ENCODE assay signal across 8 mouse cellular contexts in the genomic region with DNA sequence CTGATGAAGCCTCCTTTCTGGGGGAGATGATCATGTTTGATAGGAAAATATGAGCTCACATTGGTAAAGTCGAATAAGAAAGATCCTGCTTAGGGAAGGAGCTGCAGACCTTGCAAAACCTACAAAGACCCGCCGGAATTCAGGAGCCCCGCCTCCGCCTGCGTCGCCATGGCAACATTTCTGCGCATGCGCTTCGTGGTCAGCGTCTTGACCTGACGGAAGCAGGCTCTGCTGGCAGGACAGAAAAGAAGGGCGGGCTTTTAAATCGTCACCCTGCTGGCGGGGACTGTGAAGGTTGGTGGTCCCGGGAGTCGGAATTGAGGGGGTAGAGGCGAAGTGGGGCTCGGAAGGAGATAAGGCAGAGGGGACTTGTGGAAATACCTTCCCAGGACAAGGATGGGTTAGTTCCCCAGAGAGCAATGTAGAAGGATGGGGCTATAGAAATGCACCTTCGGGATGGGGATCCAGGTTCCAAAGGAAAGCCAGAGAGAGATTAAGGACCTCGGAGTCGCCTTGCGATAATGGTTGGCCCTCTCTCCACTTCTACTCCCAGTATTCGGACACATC. TPM values are rescaled to one million over a fixed set of nuclear protein-coding genes. Genes with fewer than 3 reads are reported as not detected.
A peak's percentile ranks its signal among the peaks of the same experiment; 100 is the strongest.
DNase-seq lines count a peak whose midpoint lies in the region; ATAC-seq lines count a peak whose summit lies in the region.

Gene Rsg1 (plus strand): TSS at position 187 of the 567 bp plus-strand sequence.

- H3K4me2 ChIP-seq in embryonic facial prominence, embryonic 14.5 days (ENCODE audit: low read depth, low read length): peak within 1 kb of the TSS; percentile 83
- peak within 1 kb of the TSS; percentile 93 for H3K4me2 ChIP-seq in kidney, embryonic 14.5 days (replicated peaks; ENCODE audit: low read depth, low read length)
- H3K4me2 ChIP-seq in limb, embryonic 15.5 days: peak within 1 kb of the TSS; percentile 91

- H3K27me3 ChIP-seq in embryonic facial prominence, embryonic 14.5 days (replicated peaks; ENCODE audit: control insufficient read depth, insufficient read depth, low read length): no peaks in the 10 kb centered on the region
- H3K27me3 ChIP-seq in kidney, embryonic 14.5 days (ENCODE audit: control insufficient read depth, insufficient read depth, low read length): no peaks in the 10 kb centered on the region
- no peaks in the 10 kb centered on the region for H3K27me3 ChIP-seq in limb, embryonic 15.5 days

- H3K27ac ChIP-seq in embryonic facial prominence, embryonic 14.5 days (replicated peaks; ENCODE audit: low read depth, low read length): peak within 1 kb of the TSS; percentile 65
- H3K27ac ChIP-seq in kidney, embryonic 14.5 days (ENCODE audit: low read depth, low read length): peak within 1 kb of the TSS; percentile 42; the same call in 1 of the 2 replicates
- H3K27ac ChIP-seq in limb, embryonic 15.5 days: peak within 1 kb of the TSS; percentile 71

- H3K36me3 ChIP-seq in embryonic facial prominence, embryonic 14.5 days (ENCODE audit: control insufficient read depth, insufficient read depth, low read length): no peaks in the 10 kb centered on the region
- peaks cover 6% of the 10 kb centered on the region; the same call in 1 of the 2 replicates for H3K36me3 ChIP-seq in kidney, embryonic 14.5 days (ENCODE audit: control insufficient read depth, insufficient read depth, low read length)
- 0 out of 2 replicates have a peak, but pooled peaks cover 3% of the 10 kb centered on the region for H3K36me3 ChIP-seq in limb, embryonic 15.5 days

- H3K9me3 ChIP-seq in embryonic facial prominence, embryonic 14.5 days (ENCODE audit: control insufficient read depth, low read length): no peaks in the 10 kb centered on the region
- H3K9me3 ChIP-seq in kidney, embryonic 14.5 days (ENCODE audit: control insufficient read depth, low read length): no peaks in the 10 kb centered on the region
- H3K9me3 ChIP-seq in limb, embryonic 15.5 days: no peaks in the 10 kb centered on the region

- WGBS in embryonic facial prominence, embryonic 14.5 days: 0% methylated on average over 24 of the region's 24 CpGs
- WGBS in kidney, embryonic 14.5 days: under 1% methylated on average over 24 of the region's 24 CpGs
- under 1% methylated on average over 24 of the region's 24 CpGs for WGBS in limb, embryonic 15.5 days

- H3K4me3 ChIP-seq in embryonic facial prominence, embryonic 14.5 days (ENCODE audit: low read depth, low read length): peak within 1 kb of the TSS; percentile 54
- H3K4me3 ChIP-seq in kidney, embryonic 14.5 days (ENCODE audit: low read length): peak within 1 kb of the TSS; percentile 42
- peak within 1 kb of the TSS; percentile 59 for H3K4me3 ChIP-seq in limb, embryonic 15.5 days

- peak within 1 kb of the TSS; percentile 67 for H3K9ac ChIP-seq in embryonic facial prominence, embryonic 14.5 days (ENCODE audit: low read depth, low read length)
- peak within 1 kb of the TSS; percentile 60 for H3K9ac ChIP-seq in kidney, embryonic 14.5 days (ENCODE audit: low read depth, low read length)
- H3K9ac ChIP-seq in limb, embryonic 15.5 days: peak within 1 kb of the TSS; percentile 61

- peak; percentile 87 for ATAC-seq in embryonic facial prominence, embryonic 14.5 days (ENCODE audit: low read depth)
- peak; percentile 76 for ATAC-seq in kidney, embryonic 14.5 days (ENCODE audit: low FRiP score, low TSS enrichment)
- peak; percentile 62 for ATAC-seq in limb, embryonic 15.5 days (ENCODE audit: insufficient number of reproducible peaks, low FRiP score, low TSS enrichment, low read depth)

- peak; percentile 91 for DNase-seq in 3T3-L1 (ENCODE audit: low read depth, low spot score)
- peak; percentile 87 to 91 for DNase-seq in adrenal gland, postnatal 4 days (ENCODE audit: low spot score in 2 of 2)
- peak; percentile 96 for DNase-seq in embryonic facial prominence, embryonic 14.5 days (ENCODE audit: low spot score)
- DNase-seq in heart, adult 9 months (ENCODE audit: low spot score in 2 of 2): peak; percentile 89 to 95
- peak; percentile 78 to 83 for DNase-seq in monocyte, adult 2 months (ENCODE audit: low read depth in 1 of 2, low spot score in 2 of 2)
- DNase-seq in spleen, postnatal 36 days (ENCODE audit: low spot score in 2 of 2): peak; percentile 92 to 93

- H3K4me1 ChIP-seq in embryonic facial prominence, embryonic 14.5 days (ENCODE audit: control insufficient read depth, insufficient read depth, low read length): peaks cover 7% of the 10 kb centered on the region; the same call in 1 of the 2 replicates
- H3K4me1 ChIP-seq in kidney, embryonic 14.5 days (ENCODE audit: control insufficient read depth, insufficient read depth, low read length): no peaks in the 10 kb centered on the region
- peaks cover 18% of the 10 kb centered on the region for H3K4me1 ChIP-seq in limb, embryonic 15.5 days

RNA-seq across cellular contexts. Expression of gene Rsg1, which starts in this region (rescaled TPM):
- total RNA-seq in adrenal gland, postnatal 4 days (2021): 1 to 10 TPM; 2.5 to 2.7 TPM
- 5.1 and 5.2 TPM in 2 replicates for polyA plus RNA-seq in embryonic facial prominence, embryonic 14.5 days (2014; fragmentation: Nextera tagmentation; extraction: Ambion mirVana)
- polyA plus RNA-seq in kidney, embryonic 14.5 days (2014; fragmentation: Nextera tagmentation; extraction: Ambion mirVana): 3.6 and 5.0 TPM in 2 replicates
- 6.0 and 6.4 TPM in 2 replicates for polyA plus RNA-seq in limb, embryonic 15.5 days (2015; fragmentation: Nextera tagmentation; extraction: Ambion mirVana)

Comparison
In these comparisons a context has a peak if more than half of its experiments do, and no peak if none do; other contexts are left out.
1. Peak in every context shown above with its lines: DNase-seq, ATAC-seq, H3K4me3 ChIP-seq and H3K27ac ChIP-seq.